Mouse (Mus musculus) layer of hippocampus, adult 9-10 months (tissue): ENCODE data around the gene Ankrd13c.

ENCODE experiments used
- DNase-seq: peaks from one replicate; pipeline ENCODE4 v3.0.0; 2022; ENCODE audit warnings: low spot score

Ankrd13c gene

DNA sequence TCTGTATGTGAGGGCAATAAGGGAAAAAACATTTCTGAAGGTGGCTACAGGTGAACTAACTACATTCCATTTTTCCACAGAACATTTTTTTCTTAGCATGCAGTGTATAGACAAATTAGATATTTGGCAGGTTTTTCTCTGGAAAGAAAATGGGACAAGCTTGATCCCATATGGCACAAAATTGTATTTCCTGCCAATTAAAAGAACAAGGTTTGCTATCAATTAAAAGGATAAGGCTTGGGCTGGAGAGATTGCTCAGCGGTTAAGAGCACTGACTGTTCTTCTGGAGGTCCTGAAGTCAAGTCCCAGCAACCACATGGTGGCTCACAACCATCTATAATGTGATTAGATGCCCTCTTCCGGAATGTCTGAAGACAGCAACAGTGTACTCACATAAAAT lies 8.4 kb downstream of the Ankrd13c start:
- DNase-seq = peak; percentile 37

DNA sequence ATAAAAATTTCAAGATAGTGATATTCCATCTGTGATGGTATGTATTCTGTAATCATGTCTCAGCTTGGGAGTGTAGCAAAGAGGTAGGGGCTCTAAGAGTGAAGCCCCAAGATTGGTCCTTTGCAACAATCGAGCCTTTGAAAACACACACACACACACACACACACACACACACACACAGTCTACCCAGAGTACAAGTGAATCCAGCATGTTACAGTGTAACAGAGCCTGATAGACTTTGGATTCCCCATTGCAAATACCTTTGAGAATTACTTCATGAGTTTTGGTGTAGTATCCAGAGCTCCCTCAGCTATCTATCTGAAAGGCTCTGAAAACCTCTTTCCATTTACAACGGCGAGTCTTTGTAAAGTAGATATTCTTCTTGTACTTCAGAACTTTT lies 9.2 kb downstream of the Ankrd13c start:
- no peak for DNase-seq

GRCm38 (mm10) chr3:157957320-157957719 lies 10.3 kb downstream of the Ankrd13c start:
- DNase-seq = no peak

GRCm38 (mm10) chr3:157971151-157971550 lies 24.1 kb downstream of the Ankrd13c start:
- no peak for DNase-seq

GRCm38 (mm10) chr3:157973236-157973635 lies 26.2 kb downstream of the Ankrd13c start:
- DNase-seq = no peak

DNA sequence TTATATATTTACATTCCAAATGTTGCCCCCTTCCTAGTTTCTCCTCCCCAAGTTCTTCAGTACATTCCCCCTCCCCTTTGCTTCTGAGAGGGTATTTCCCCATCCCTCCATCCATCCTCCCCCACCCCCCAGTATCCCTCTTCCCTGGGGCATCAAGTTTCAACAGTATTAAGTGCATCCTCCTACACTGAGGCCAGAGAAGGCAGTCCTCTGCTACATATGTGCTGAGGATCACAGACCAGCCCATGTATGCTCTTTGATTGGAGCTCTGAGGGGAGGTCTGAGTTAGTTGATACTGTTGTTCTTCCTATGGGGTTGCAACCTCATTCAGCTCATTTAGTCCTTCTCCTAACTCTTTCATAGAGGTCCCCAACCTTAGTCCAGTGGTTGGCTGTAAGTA lies 32.6 kb downstream of the Ankrd13c start:
- no peak for DNase-seq

- no peak for DNase-seq
Measured at GRCm38 (mm10) chr3:157993322-157993721, 46.3 kb downstream of the Ankrd13c start.

- DNase-seq = no peak
Measured at GRCm38 (mm10) chr3:157995726-157996125, 48.7 kb downstream of the Ankrd13c start.

DNA sequence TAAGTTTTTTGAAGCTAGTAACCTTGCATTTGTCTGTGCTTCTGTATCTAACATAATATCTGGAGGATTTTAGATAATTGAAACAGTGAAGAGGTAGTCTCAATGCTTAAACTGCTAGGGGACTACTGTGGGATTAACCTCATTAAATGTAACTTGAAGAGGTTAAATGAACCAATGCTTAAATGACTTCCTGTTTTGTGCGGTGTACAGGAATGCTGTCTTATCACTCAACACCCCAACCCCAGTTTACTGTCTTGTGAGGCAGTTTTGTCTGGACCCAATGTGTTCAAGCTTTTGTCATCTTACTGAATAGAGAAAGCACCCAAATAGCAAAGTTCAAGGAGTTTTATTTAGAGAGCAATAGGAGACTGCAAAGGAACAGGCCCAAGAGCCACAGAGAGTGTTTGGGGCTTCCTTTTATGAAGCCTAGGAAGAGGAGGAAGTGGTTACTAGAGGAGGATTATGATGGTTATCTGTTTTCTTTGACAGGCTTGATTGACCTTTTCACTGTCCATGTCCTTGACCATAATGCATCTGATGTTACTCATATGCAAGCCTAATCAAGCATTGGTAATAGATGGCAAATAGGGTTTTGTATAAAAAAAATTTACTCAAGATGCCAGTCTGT lies 51.8 kb downstream of the Ankrd13c start:
- no peak for DNase-seq

- DNase-seq = no peak
Measured at GRCm38 (mm10) chr3:158008647-158009046, 61.6 kb downstream of the Ankrd13c start.

- DNase-seq = peak; percentile 20
Measured at GRCm38 (mm10) chr3:158009762-158010320, 62.8 kb downstream of the Ankrd13c start.

GRCm38 (mm10) chr3:158031371-158031925 lies 84.4 kb downstream of the Ankrd13c start:
- peak; percentile 55 for DNase-seq

GRCm38 (mm10) chr3:158032106-158032505 lies 85.1 kb downstream of the Ankrd13c start:
- DNase-seq = no peak

- DNase-seq = no peak
Measured at GRCm38 (mm10) chr3:158035866-158036265, 88.8 kb downstream of the Ankrd13c start.

DNA sequence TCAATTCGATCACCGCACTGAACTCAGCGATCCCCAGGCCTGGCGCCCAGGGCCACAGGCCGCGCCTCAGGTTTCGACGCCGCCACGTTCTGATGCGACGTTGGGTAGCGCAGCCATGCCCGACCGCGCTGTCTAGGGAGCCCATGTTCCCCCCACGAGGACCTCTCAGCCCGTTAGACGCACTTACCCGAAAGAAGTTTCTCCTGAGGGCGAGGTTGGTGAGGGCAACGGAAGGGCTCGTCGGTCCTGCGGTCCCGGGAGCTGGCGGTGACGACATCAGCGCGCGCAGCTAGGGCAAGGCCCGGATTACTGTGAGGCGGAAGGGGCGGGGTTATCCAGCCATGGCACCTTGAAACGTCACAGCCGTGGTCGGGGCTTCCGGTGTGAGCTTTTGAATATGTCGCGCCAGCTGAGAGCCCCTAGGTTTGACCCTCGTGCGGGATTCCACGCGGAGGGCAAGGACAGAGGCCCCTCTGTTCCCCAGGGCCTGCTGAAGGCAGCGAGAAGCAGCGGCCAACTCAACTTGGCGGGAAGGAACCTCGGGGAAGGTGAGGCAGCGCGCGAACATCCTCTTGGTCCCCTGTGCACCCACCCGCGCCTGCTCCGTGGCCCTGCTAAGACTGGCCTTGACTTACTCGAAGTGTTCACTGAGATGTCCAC lies 89.4 kb downstream of the Ankrd13c start, which contains the start of the genes Srsf11 and Lrrc40:
Gene Srsf11 (minus strand): TSS at position 311 of the 660 bp plus-strand sequence.
Gene Lrrc40 (plus strand): TSS at position 334 of the 660 bp plus-strand sequence.
- DNase-seq = peak; percentile 87

GRCm38 (mm10) chr3:158038106-158038505 lies 91.1 kb downstream of the Ankrd13c start:
- no peak for DNase-seq

- DNase-seq = no peak
Measured at GRCm38 (mm10) chr3:158040755-158041154, 93.7 kb downstream of the Ankrd13c start.

- no peak for DNase-seq
Measured at GRCm38 (mm10) chr3:158049508-158049907, 102.5 kb downstream of the Ankrd13c start.
